Mouse (Mus musculus): ENCODE measurements around the gene Gabrb1.

- no peak for TF ChIP-seq CTCF (IDR thresholded peaks at IDR 0.05; ENCODE audit: extremely low read depth, insufficient read depth, insufficient read length, insufficient replicate concordance)
- no peak for TF ChIP-seq POLR2A (IDR thresholded peaks at IDR 0.05; ENCODE audit: low read depth, low read length)
These were observed 164.9 kb downstream of the Gabrb1 start for GRCm38 (mm10) chr5:71822862-71823261.

Measured in spleen, adult 2 months (tissue).